Mouse (Mus musculus) kidney, adult 2 months (tissue): ENCODE data around the gene Tmco4. TPM values are rescaled to one million over a fixed set of nuclear protein-coding genes. Genes with fewer than 3 reads are reported as not detected.

ENCODE experiments used
- DNase-seq: peaks from one replicate; pipeline ENCODE4 v3.0.0; 2021
- H3K27ac ChIP-seq: fragments of 200-500 bp; 2 replicates; pipeline ENCODE4 v1.5.1; 2012; ENCODE audit warnings: low read depth, low read length, control low read depth, inconsistent platforms; ENCODE audit not compliant: insufficient read depth
- H3K27me3 ChIP-seq: fragments of 200-500 bp; replicated peaks from 2 replicates; pipeline ENCODE4 v1.6.1; 2012; ENCODE audit warnings: mild to moderate bottlenecking, moderate library complexity, low read length, inconsistent platforms; ENCODE audit not compliant: control insufficient read depth, insufficient read depth
- H3K36me3 ChIP-seq: fragments of 200-500 bp; 2 replicates; pipeline ENCODE4 v1.6.1; 2012; ENCODE audit warnings: mild to moderate bottlenecking, moderate library complexity, low read length, inconsistent platforms; ENCODE audit not compliant: control insufficient read depth, insufficient read depth
- H3K4me1 ChIP-seq: fragments of 200-500 bp; 2 replicates; pipeline ENCODE4 v1.6.1; 2011; ENCODE audit warnings: low read length; ENCODE audit not compliant: control insufficient read depth, insufficient read depth
- H3K4me3 ChIP-seq: fragments of 200-500 bp; 2 replicates; pipeline ENCODE4 v1.5.1; 2011; ENCODE audit warnings: mild to moderate bottlenecking, low read depth, low read length, control low read depth; ENCODE audit not compliant: insufficient read depth
- CTCF ChIP-seq: fragments of 200-500 bp; conservative IDR thresholded peaks from 2 replicates; pipeline ENCODE4 v1.5.1; 2011; ENCODE audit warnings: low read depth, mild to moderate bottlenecking, control low read depth, low read length, moderate library complexity, mixed read lengths; ENCODE audit not compliant: insufficient read depth, insufficient read length
- POLR2A ChIP-seq: fragments of 200-500 bp; IDR thresholded peaks from one replicate; pipeline ENCODE4 v1.6.1; 2011; ENCODE audit warnings: low read depth, low read length, control low read depth
- WGBS: fragments of 180-500 bp; shearing (Covaris S2); methylation state at CpG from one replicate; pipeline ENCODE4 v1.1.7; 2018; 5-methylcytosine and 5-hydroxymethylcytosine counted together
- polyA plus RNA-seq: library from polyadenylated mRNA; depleted of rRNA; stranded (reverse); fragments of >200 nt; gene quantifications from 2 replicates; pipeline ENCODE4 v1.2.3, GENCODE M21; 2012

Tmco4 gene
- polyA plus RNA-seq, 1 experiment, result 19.6 TPM

DNA sequence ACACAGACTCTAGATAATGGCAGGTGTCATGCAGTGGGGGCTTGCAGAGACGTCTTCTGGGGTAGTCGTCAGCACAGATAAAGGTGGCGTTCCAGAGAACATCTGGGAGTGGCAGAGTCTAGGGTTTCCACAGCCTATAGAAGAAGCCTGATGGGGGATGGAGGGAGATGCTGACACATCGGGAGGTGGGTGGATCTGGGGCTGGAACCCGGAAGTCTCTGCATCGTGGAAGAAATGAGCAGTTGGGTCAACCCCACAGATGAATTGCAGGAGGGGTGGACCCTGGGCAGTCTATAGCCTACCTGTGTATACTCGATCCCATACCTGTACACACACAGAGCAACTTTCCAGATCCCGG is 61.3 kb downstream of the Tmco4 start:
- 0 out of 2 replicates have a peak, but pooled peaks cover 2% of the 10 kb centered on the region for H3K4me1 ChIP-seq
- H3K27ac ChIP-seq, result no peak overlapping the region
- no peak for TF ChIP-seq CTCF
- no peak for TF ChIP-seq POLR2A
- 86% methylated on average over 8 of the region's 8 CpGs for WGBS
- no peak overlapping the region for H3K4me3 ChIP-seq
- DNase-seq, result no peak
- H3K36me3 ChIP-seq, result no peaks in the 10 kb centered on the region
- H3K27me3 ChIP-seq, result no peaks in the 10 kb centered on the region

DNA sequence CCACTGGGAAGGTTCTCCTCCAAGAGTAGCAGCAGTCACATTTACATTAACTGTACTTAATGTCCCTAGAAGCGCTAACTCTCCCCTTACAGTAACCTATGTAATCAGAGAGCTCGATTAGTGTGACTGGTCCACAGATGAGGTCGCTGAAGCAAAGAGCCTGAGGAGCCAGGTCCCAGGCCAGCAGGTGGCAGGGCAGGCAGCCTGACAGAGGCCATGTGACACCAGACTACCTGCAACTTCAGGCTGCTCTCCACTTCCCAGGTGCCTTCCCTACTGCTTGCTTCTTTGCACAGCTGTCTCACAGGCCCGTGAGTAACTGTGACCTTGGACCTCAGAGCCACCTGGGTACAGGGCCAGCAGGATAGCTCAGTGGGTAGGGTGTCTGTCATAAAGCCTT is 61.9 kb downstream of the Tmco4 start:
- Histone ChIP-seq H3K27me3 (no peaks in the 10 kb centered on the region), H3K4me3 (no peak overlapping the region), H3K4me1 (0 out of 2 replicates have a peak, but pooled peaks cover 2% of the 10 kb centered on the region), H3K27ac (no peak overlapping the region), H3K36me3 (no peaks in the 10 kb centered on the region)
- WGBS, result 46% methylated on average over 4 of the region's 4 CpGs
- TF ChIP-seq POLR2A (no peak), CTCF (peak; percentile 36; the same call in 1 of the 2 replicates)
- DNase-seq, result no peak

DNA sequence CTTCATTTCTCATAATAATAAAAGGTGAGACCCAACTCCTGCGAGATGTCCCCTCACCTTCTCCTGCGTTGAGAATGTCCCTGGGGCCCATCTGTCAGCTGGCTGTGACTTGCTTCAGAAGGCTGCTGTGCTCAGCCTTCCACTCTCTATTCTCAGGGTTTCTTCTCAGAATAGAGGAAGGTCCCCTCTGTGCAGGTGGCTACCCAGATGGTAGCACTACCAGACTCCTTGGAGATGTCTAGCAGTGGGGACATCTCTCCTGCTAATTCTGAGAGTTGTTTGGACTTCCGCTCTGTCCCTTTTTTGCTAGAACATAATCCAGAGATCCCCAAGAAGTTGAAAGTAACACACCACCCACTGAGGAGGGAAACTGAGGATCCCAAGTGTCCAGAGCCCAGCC is 62.3 kb downstream of the Tmco4 start:
- H3K27ac ChIP-seq, result no peak overlapping the region
- no peak for DNase-seq
- H3K4me3 ChIP-seq, result no peak overlapping the region
- no peak for TF ChIP-seq POLR2A
- no peak for TF ChIP-seq CTCF
- 0 out of 2 replicates have a peak, but pooled peaks cover 2% of the 10 kb centered on the region for H3K4me1 ChIP-seq
- no peaks in the 10 kb centered on the region for H3K36me3 ChIP-seq
- 97% methylated on average over 3 of the region's 3 CpGs for WGBS
- no peaks in the 10 kb centered on the region for H3K27me3 ChIP-seq

DNA sequence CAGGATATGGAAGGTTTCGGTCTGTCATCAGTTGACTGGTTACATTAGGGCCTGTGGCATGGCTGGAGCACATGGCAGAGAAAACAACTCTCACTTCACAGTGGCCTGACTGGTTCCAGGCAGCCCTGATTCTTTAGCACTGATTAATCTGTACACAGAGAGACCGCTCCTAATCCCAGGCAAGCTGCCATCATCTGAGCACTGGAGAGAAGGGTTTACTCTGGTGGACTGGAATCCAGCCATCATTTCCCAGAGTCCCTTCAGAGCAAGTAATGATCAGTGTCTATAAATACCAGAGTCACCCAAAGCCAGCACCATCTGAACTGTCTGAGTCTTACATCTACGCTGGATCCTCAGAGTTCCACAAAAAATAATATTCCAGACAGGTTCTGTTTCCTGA is 63.1 kb downstream of the Tmco4 start:
- no peak overlapping the region for H3K27ac ChIP-seq
- H3K4me1 ChIP-seq, result 0 out of 2 replicates have a peak, but pooled peaks cover 2% of the 10 kb centered on the region
- no peak overlapping the region for H3K4me3 ChIP-seq
- H3K36me3 ChIP-seq, result no peaks in the 10 kb centered on the region
- 86% methylated on average over 3 of the region's 3 CpGs for WGBS
- DNase-seq, result no peak
- TF ChIP-seq CTCF (no peak), POLR2A (no peak)
- no peaks in the 10 kb centered on the region for H3K27me3 ChIP-seq

DNA sequence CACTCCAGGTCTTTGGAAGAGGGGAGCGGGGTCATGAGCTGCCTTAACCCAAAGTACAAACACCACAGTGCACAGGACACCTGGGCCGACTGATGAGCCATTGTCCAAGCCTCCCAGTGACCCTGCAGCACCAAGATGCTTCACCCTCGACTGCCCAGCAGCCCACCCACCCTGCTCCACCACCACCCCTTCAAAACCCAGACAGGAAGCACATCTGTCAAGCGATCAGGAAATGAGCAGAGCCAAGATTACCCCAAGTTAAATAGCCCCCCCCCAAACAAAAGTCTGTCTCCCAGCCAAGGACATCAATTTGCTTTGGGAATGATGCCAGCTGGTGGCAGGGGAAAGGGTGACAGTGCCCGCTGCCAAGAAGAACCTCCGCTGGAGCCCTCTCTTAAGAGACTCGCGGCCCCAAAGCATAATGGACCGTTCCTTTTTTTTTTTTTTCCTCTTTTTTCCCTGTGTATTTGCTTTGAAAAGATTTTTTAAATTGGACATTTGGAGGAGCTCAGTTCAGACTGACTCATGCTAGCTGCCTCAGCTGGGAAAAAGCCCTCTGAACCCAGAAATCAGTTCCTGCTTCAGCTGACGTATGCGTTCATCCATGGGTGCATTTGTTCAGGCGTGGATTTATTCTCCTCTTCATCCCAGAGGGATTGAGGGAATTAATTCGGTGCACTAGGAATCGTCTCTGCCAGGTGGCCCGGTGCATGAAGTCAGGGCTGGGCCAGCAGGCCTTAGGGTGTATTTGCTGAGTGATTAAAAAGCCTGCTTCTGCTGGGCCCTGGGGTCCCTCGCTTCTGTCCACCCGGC is 65.3 kb downstream of the Tmco4 start:
- Histone ChIP-seq H3K4me3 (no peak overlapping the region), H3K27me3 (no peaks in the 10 kb centered on the region), H3K27ac (no peak overlapping the region), H3K4me1 (0 out of 2 replicates have a peak, but pooled peaks cover 2% of the 10 kb centered on the region), H3K36me3 (no peaks in the 10 kb centered on the region)
- peak; percentile 48 for DNase-seq
- WGBS, result 48% methylated on average over 17 of the region's 17 CpGs
- no peak for TF ChIP-seq POLR2A
- no peak for TF ChIP-seq CTCF

DNA sequence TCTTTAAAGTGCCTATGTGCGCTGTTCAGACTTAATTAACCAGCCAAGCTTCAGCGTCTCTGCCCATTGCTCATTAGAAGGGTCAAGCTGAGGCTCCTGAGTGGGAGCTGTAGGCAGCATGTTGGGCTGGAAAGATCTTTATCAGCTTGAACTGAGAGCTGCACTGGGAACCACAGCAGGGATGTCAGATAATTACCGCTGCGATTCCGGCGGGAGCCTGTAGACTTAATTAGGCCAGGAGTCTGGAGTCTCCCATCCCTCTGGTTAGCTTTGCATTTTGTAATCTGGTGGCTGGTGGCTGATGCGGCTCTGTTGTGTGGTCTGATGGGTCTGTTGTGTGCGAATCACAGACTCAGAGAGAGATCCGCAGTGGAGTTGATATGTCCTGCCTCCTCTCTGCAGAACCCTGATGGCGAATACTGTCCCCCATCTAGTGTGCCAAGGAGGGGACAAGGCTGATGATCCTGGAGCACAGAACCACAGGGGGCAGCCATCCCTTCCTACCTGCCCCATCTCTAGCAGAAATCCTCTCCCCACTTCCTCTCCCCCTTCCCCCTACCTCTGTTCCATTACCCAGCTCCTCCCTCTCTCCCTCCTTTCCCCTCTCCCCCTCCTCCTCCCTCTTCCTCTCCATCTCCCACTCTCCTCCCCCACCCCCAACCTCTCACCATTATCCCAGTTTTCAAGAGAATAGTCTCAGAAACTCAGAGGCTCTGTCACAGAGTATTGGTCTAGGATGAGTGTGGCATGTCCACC is 67.6 kb downstream of the Tmco4 start:
- no peaks in the 10 kb centered on the region for H3K36me3 ChIP-seq

DNA sequence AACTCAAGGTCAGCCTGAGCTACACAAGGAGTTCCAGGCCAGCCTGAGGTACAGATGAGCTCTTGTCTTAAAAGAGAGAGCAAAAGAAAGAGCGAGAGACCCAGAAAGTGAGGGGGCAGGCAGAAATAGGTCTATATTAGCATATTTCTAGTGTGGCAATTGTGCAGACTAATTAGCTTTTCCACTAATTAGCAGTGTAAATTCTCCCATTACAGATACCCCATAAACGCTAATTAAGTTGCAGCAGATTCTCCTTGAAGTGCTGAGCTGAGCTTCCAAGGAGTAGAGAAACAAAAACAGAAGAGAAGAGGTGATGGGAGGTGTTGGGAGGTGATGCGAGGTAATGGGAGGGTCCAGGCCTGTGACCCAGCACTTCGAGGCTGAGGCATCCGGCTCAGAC is 69.9 kb downstream of the Tmco4 start:
- WGBS, result 79% methylated on average over 5 of the region's 5 CpGs
- Histone ChIP-seq H3K36me3 (no peaks in the 10 kb centered on the region), H3K27me3 (no peaks in the 10 kb centered on the region), H3K27ac (no peak overlapping the region), H3K4me1 (0 out of 2 replicates have a peak, but pooled peaks cover 2% of the 10 kb centered on the region), H3K4me3 (no peak overlapping the region)
- no peak for DNase-seq
- TF ChIP-seq CTCF (no peak), POLR2A (no peak)

More for the DNA sequence above, 67.6 kb downstream of the Tmco4 start:
- Histone ChIP-seq H3K4me3 (no peak overlapping the region), H3K27ac (no peak overlapping the region), H3K27me3 (no peaks in the 10 kb centered on the region), H3K4me1 (0 out of 2 replicates have a peak, but pooled peaks cover 2% of the 10 kb centered on the region)
- no peak for DNase-seq
- 60% methylated on average over 10 of the region's 10 CpGs for WGBS
- no peak for TF ChIP-seq POLR2A
- TF ChIP-seq CTCF, result no peak
